Mouse (Mus musculus): ENCODE data around the gene Scn4a.

- TF ChIP-seq CTCF (IDR thresholded peaks at IDR 0.05; ENCODE audit: insufficient read depth, low read depth, low read length) (no peak), POLR2A (IDR thresholded peaks at IDR 0.05; ENCODE audit: insufficient read depth, low read depth, low read length) (no peak)
Measured at GRCm38 (mm10) chr11:106301765-106302164, 51.3 kb downstream of the Scn4a start, which contains the start of gene Gh.

Data from olfactory bulb, adult 2 months (tissue).